Mouse (Mus musculus) layer of hippocampus, adult 2 months (tissue): ENCODE results near the gene Fancd2os. TPM values are rescaled to one million over a fixed set of nuclear protein-coding genes. Genes with fewer than 3 reads are reported as not detected.

ENCODE experiments used
- DNase-seq, 2 experiments: peaks; one replicate each; pipeline ENCODE4 v3.0.0; 2022; ENCODE audit warnings: low spot score in 2 of 2
- H3K27ac ChIP-seq: fragments of 200-600 bp; 2 replicates; pipeline ENCODE4 v1.8.1; 2022
- H3K4me3 ChIP-seq: fragments of 200-600 bp; 2 replicates; pipeline ENCODE4 v1.8.1; 2022; ENCODE audit warnings: mild to moderate bottlenecking
- CTCF ChIP-seq: fragments of 200-600 bp; conservative IDR thresholded peaks from 2 replicates; pipeline ENCODE4 v1.8.1; 2022; ENCODE audit warnings: antibody characterized with exemption, mild to moderate bottlenecking, moderate library complexity
- long read RNA-seq, 2 experiments: library from polyadenylated mRNA; stranded (forward); transcript quantifications; one replicate each; pipeline ENCODE4 v2.0.0; 2021; ENCODE audit warnings: borderline mapping rate in 2 of 2
- total RNA-seq, 2 experiments: library from RNA; stranded (reverse); gene quantifications; 2 replicates each; pipeline ENCODE4 v1.2.3; 2021

Fancd2os gene
- under 1 TPM; 0.33 to 0.86 TPM for total RNA-seq
- long read RNA-seq, experiment 1, partial matches to known transcripts, result 0 of 2 reads
- long read RNA-seq, experiment 1, other reads (novel, unspliced or antisense), result 2 of 2 reads
- long read RNA-seq, experiment 2, partial matches to known transcripts, result 0 of 1 reads
- long read RNA-seq, experiment 2, other reads (novel, unspliced or antisense), result 1 of 1 reads

DNA sequence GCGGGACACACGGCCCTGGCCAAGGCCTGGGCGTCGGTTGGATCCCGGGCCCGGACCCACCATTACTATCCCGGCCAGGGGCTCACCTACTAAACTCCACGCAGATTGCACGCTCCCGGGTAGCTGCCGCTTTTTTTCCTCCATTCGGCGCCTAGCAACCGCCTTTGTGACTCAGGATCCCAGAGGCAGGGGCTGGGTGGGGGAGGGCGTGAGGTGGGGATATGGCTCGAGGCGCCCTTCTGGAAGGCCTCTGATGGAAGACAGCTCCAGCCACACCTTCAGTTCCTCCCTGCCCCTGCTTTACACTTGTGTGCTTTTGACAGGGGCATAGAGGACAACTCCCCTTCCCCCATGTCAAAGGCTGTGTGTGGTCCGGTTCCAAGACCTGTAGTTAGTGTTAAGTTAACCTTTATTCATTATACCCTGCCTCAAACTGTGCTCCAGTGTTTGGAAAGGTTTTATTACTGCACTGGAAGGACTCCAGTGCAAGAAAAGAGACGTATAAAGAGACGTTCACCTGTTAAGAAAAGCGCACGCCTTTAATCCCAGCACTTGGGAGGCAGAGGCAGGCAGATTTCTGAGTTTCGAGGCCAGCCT lies at the start of gene Fancd2os:
Gene Fancd2os (minus strand): TSS at position 173 of the 597 bp plus-strand sequence.
- H3K27ac ChIP-seq, result peak within 1 kb of the TSS; percentile 58
- TF ChIP-seq CTCF, result no peak
- no peak for DNase-seq
- H3K4me3 ChIP-seq, result peak within 1 kb of the TSS; percentile 2; the same call in 1 of the 2 replicates

- no peak for DNase-seq
- TF ChIP-seq CTCF, result no peak
- Histone ChIP-seq H3K27ac (peak overlapping the region; percentile 46; the same call in 1 of the 2 replicates), H3K4me3 (no peak overlapping the region)
These were observed 49.7 kb upstream of the Fancd2os start for GRCm38 (mm10) chr6:113650197-113650640.

GRCm38 (mm10) chr6:113649346-113650196 lies 49.1 kb upstream of the Fancd2os start:
- no peak for DNase-seq

GRCm38 (mm10) chr6:113644808-113645207 lies 44.3 kb upstream of the Fancd2os start:
- H3K27ac ChIP-seq, result peak overlapping the region; percentile 83
- no peak overlapping the region; the same call in 1 of the 2 replicates for H3K4me3 ChIP-seq
- TF ChIP-seq CTCF, result no peak
- DNase-seq, result no peak

More at GRCm38 (mm10) chr6:113649346-113650196, 49.1 kb upstream of the Fancd2os start:
- no peak for TF ChIP-seq CTCF
- no peak overlapping the region for H3K4me3 ChIP-seq
- peak overlapping the region; percentile 46; the same call in 1 of the 2 replicates for H3K27ac ChIP-seq

- DNase-seq, result no peak
- H3K4me3 ChIP-seq, result no peak overlapping the region
- H3K27ac ChIP-seq, result peak overlapping the region; percentile 83
- TF ChIP-seq CTCF, result no peak
These were observed 43.5 kb upstream of the Fancd2os start for GRCm38 (mm10) chr6:113643967-113644366.

- TF ChIP-seq CTCF, result no peak
- Histone ChIP-seq H3K4me3 (no peak overlapping the region), H3K27ac (peak overlapping the region; percentile 36; the same call in 1 of the 2 replicates)
- DNase-seq, result no peak
These were observed 42.5 kb upstream of the Fancd2os start for GRCm38 (mm10) chr6:113643021-113643420.

GRCm38 (mm10) chr6:113642605-113643004 lies 42.1 kb upstream of the Fancd2os start:
- Histone ChIP-seq H3K27ac (peak overlapping the region; percentile 36; the same call in 1 of the 2 replicates), H3K4me3 (no peak overlapping the region)
- TF ChIP-seq CTCF, result no peak
- DNase-seq, result no peak

DNA sequence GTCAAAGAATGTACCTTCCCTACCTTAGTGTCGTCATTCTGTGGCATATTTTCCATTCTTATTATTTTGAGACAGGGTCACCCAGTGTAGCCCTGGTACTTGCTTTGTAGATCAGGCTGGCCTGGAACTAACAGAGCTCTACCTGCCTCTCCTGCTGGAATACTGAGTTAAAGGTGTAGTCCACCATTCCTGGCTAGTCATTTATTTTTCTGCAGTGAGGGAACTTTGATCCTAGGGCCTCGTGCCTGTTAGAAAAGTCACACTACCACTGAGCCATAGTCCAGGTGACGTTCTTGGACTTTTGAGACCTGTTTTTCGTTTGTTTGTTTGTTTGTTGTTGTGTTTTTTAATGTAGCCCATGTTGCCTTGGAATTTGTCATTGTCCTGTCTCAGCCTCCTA lies 38.7 kb upstream of the Fancd2os start:
- DNase-seq, result no peak
- Histone ChIP-seq H3K4me3 (peak overlapping the region; percentile 86), H3K27ac (peak overlapping the region; percentile 91; the same call in 1 of the 2 replicates)
- TF ChIP-seq CTCF, result no peak

- DNase-seq, result peak; percentile 91 to 92
- Histone ChIP-seq H3K4me3 (peak within 1 kb of the TSS; percentile 86), H3K27ac (peak within 1 kb of the TSS; percentile 91)
- TF ChIP-seq CTCF, result peak; percentile 100
These were observed 38.0 kb upstream of the Fancd2os start, which contains the start of gene Irak2 for GRCm38 (mm10) chr6:113638302-113639040. Gene Irak2, plus strand, starts transcription at chr6:113638467.

DNA sequence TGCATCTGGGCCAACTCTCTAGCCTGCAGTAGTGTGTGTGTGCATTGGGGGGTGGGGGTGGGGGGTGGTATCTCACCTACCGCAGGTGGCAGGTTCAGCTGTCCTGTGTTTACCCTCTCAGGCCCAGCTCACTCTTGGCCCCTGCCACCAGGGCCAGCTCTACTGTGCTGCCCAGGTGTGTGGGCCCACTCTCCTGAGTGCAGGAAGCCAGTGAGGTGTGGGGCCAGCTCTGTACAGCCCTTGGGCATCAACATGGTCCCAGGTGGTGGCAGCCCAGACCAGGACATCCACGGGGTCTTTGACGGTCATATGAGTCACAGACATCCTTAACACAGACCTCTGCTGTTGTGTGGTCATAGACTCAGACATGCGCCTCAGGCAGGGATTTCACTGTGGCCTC lies 32.3 kb upstream of the Fancd2os start:
- no peak overlapping the region for H3K27ac ChIP-seq
- TF ChIP-seq CTCF, result no peak
- no peak for DNase-seq
- no peak overlapping the region for H3K4me3 ChIP-seq

DNA sequence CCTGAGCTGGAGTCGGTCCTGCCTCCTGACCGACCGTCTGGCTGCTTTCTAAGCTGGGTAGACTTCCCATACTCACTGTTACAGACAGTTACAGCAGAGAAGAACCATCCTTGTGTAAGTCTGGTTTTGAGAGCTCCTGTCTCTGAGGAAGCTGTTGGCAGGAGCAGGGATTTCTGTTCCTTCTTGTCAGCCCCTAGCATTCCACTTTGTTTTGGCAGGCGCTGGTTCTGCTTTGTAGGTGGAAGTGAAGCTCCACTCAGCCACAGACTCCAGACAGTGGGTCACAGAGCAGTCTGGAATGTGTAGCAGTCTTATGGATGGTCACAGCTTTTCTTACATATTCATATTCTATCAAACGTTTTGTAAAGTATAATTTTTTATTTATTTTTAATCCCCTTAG lies 29.8 kb upstream of the Fancd2os start:
- DNase-seq, result no peak
- H3K27ac ChIP-seq, result peak overlapping the region; percentile 64; the same call in 1 of the 2 replicates
- TF ChIP-seq CTCF, result no peak
- no peak overlapping the region for H3K4me3 ChIP-seq
